Mouse (Mus musculus) liver, embryonic 12.5 days (tissue): Measurements from ENCODE around the gene Rassf8. TPM values are rescaled to one million over a fixed set of nuclear protein-coding genes. Genes with fewer than 3 reads are reported as not detected.
A peak's percentile ranks its signal among the peaks of the same experiment; 100 is the strongest.

Source experiments
- ATAC-seq: fragments of 200-750 bp; cut with Nextera tagmentation; 2 replicates; pipeline ENCODE4 v1.8.0; 2017; ENCODE audit warnings: moderate number of reproducible peaks, mild to moderate bottlenecking, moderate library complexity
- H3K27ac ChIP-seq: fragments of 300-500 bp; sonication (generic); 2 replicates; pipeline ENCODE4 v1.5.1; 2016; ENCODE audit warnings: mild to moderate bottlenecking
- H3K27me3 ChIP-seq: fragments of 300-500 bp; sonication (generic); replicated peaks from 2 replicates; pipeline ENCODE4 v1.6.1; 2016; ENCODE audit warnings: mild to moderate bottlenecking, moderate library complexity
- H3K36me3 ChIP-seq: fragments of 300-500 bp; sonication (generic); 2 replicates; pipeline ENCODE4 v1.6.1; 2016; ENCODE audit warnings: mild to moderate bottlenecking, moderate library complexity
- H3K4me1 ChIP-seq: fragments of 300-500 bp; sonication (generic); 2 replicates; pipeline ENCODE4 v1.6.1; 2016
- H3K4me2 ChIP-seq: fragments of 300-500 bp; sonication (generic); 2 replicates; pipeline ENCODE4 v1.6.1; 2016; ENCODE audit warnings: mild to moderate bottlenecking, moderate library complexity
- H3K4me3 ChIP-seq: fragments of 300-500 bp; sonication (generic); 2 replicates; pipeline ENCODE4 v1.5.1; 2016; ENCODE audit warnings: mild to moderate bottlenecking, moderate library complexity
- H3K9ac ChIP-seq: fragments of 300-500 bp; sonication (generic); 2 replicates; pipeline ENCODE4 v1.6.1; 2016; ENCODE audit warnings: mild to moderate bottlenecking, moderate library complexity
- H3K9me3 ChIP-seq: fragments of 300-500 bp; sonication (generic); replicated peaks from 2 replicates; pipeline ENCODE4 v1.6.1; 2016; ENCODE audit warnings: mild to moderate bottlenecking, moderate library complexity
- WGBS: fragments of 180-500 bp; shearing (Covaris S2); methylation state at CpG from one replicate; pipeline ENCODE4 v1.1.7; 2016; ENCODE audit not compliant: insufficient replicate concordance; 5-methylcytosine and 5-hydroxymethylcytosine counted together
- polyA plus RNA-seq: library from polyadenylated mRNA; unstranded; fragments of >200 nt; fragmentation: Nextera tagmentation; extraction: Ambion mirVana; gene quantifications from 2 replicates; pipeline ENCODE4 v1.2.1, GENCODE M21; 2016

Rassf8 gene
- polyA plus RNA-seq, 1 experiment from 2014 or later = 1.2 TPM

DNA sequence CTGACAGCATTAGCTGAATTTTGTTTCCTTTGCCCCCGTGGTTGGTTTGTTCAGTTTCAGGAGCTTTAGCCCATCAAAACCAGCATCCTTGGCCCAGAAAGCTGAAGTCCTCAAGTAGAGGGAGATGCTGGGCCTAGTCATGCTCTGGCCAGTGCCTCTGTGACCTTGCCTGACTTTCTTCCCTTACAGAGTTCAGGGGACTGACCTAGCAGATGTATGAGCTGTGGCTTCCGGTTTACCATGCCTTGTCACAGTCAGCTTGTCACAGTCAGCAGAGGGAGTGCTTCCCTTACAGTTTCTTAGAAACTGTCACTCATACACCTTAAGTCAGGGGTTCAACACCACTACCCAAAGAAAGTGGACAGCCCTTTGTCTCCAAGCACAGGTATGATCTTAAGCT lies 113.8 kb downstream of the Rassf8 start:
- H3K9me3 ChIP-seq = no peaks in the 10 kb centered on the region
- H3K4me2 ChIP-seq = no peak overlapping the region
- no peak overlapping the region for H3K4me3 ChIP-seq
- H3K4me1 ChIP-seq = peaks cover 31% of the 10 kb centered on the region
- no peaks in the 10 kb centered on the region for H3K36me3 ChIP-seq
- no peak overlapping the region for H3K9ac ChIP-seq
- no peak for ATAC-seq
- H3K27ac ChIP-seq = no peak overlapping the region
- WGBS = 18% methylated on average over 2 of the region's 2 CpGs
- peaks cover 48% of the 10 kb centered on the region for H3K27me3 ChIP-seq

DNA sequence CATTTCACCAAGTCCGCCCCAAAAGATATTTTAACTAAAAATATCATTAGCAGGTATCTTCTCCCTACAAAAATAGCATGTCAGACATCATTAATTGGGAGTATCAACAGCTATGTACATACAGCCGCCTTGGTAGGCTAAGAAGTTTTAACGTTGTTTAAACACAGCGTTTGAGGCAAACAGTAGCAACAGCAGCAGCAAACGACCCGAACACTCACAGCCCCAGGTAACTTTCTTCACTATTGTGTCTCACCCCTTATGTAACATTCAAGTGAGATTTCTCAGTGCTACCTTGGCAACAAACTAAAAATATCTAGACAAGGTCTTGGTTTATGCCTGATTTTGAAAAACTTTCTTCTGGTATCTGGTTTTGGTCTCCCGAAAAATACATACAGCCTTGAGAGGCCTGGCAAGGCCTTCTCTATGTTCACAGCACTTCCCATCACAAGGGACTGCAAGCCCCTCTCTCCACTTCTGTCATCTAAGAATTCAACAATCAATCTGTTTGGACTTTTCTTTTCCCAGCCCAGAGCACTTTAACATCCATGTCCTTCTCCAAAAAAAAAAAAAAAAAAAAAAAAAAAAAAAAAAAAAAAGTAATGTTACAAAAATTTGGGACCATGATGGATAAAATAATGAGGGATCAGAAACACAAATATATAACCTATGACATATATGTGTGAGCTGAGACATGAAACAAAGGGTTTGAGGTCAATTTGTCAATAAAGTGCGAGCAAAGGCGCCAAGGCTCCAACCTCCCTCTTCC lies 115.1 kb downstream of the Rassf8 start:
- H3K4me2 ChIP-seq = no peak overlapping the region
- H3K9me3 ChIP-seq = no peaks in the 10 kb centered on the region
- no peak overlapping the region for H3K4me3 ChIP-seq
- H3K36me3 ChIP-seq = no peaks in the 10 kb centered on the region
- no peak for ATAC-seq
- H3K9ac ChIP-seq = no peak overlapping the region
- peaks cover 27% of the 10 kb centered on the region for H3K4me1 ChIP-seq
- no peak overlapping the region for H3K27ac ChIP-seq
- peaks cover 61% of the 10 kb centered on the region for H3K27me3 ChIP-seq
- WGBS = 68% methylated on average over 9 of the region's 9 CpGs

DNA sequence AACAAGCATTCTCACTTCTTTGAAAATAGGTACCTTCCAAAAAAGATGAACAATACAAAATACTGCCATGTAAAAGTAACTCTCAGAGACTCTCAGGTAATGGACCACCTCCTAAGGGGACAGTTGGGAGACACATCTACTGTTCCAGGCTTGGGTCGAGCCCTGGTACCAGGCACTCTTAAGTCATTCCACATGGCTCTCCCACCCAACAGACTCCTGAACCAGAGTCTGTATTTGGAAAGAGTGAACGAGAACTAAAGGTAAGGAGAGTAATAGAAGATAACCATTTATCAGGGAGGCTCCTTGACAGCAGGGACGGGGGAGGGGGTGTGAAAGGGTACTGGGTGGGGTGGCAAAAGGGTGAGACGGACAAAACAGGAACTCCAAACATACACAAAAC lies 115.8 kb downstream of the Rassf8 start:
- H3K27me3 ChIP-seq = peaks cover 68% of the 10 kb centered on the region
- peak overlapping the region; percentile 80 for H3K4me2 ChIP-seq
- no peaks in the 10 kb centered on the region for H3K9me3 ChIP-seq
- H3K36me3 ChIP-seq = no peaks in the 10 kb centered on the region
- H3K27ac ChIP-seq = no peak overlapping the region
- WGBS = 11% methylated on average over 4 of the region's 4 CpGs
- peak overlapping the region; percentile 54; the same call in 1 of the 2 replicates for H3K4me3 ChIP-seq
- H3K9ac ChIP-seq = no peak overlapping the region
- no peak for ATAC-seq
- H3K4me1 ChIP-seq = peaks cover 27% of the 10 kb centered on the region

DNA sequence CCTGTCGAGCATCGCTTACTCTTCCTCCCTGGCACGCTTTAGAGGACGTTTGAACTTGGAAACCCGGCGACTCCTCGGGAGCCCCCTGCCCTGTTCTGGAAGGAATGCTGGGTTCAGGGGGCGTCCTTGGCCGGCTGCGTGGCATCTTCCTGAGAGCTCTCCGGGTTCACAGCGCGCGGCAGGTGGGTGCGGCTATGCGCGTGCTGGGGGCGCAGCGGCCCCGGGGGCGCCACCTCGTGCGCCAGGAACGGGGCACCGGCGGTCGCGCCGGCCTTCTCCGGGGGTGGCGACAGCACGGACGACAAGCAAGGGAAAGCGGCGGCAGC lies 116.2 kb downstream of the Rassf8 start:
- no peak overlapping the region for H3K27ac ChIP-seq
- peaks cover 27% of the 10 kb centered on the region for H3K4me1 ChIP-seq
- peak overlapping the region; percentile 54 for H3K4me3 ChIP-seq
- no peak overlapping the region for H3K9ac ChIP-seq
- peaks cover 71% of the 10 kb centered on the region for H3K27me3 ChIP-seq
- ATAC-seq = no peak
- no peaks in the 10 kb centered on the region for H3K9me3 ChIP-seq
- peak overlapping the region; percentile 80 for H3K4me2 ChIP-seq
- 4% methylated on average over 35 of the region's 35 CpGs for WGBS
- no peaks in the 10 kb centered on the region for H3K36me3 ChIP-seq

DNA sequence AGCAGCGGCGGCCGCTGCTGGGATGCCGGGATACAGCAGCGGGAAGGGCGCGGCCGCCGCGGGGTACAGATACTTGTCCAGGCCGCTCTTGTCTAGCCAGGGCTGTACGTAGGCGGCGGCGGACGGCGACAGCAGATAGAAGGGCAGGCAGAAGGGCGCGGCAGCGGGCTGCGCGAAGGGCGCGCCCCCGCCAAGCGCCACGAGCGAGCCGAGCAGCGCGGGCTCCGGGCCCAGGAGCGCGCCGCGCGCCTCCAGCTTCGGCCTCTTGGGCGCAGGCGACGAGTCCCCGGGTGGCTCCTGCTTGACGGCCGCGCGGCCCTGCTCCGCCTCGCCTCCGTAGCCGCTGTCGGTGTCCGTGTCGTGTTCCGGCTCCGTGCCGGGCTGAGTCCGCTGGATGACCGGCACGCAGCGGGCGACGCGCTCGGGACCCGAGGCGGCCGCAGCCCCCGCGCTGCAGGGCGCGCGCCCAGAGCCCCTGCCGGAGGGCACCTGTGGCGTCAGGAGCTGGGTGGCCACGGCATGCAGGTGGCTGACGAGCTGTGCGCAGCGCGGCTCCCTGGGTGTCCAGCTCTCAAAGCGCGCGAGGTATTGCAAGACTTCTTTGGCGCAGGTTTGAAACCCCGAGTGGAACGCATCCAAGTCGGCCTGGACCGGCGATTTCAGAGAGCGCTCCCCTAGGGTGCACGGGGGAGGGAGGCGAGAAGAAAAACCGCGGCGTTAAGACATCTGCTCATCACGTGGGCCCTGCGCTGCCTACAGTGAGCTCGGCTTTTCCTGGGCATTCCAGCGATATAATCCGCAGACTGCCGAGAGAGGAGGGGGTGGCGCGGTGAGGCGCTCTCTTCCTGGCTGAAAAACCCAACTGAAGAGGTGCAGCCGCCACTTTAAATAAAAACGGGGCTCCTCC lies 116.8 kb downstream of the Rassf8 start:
- Histone ChIP-seq H3K27me3 (peaks cover 77% of the 10 kb centered on the region), H3K4me2 (peak overlapping the region; percentile 80), H3K4me3 (peak overlapping the region; percentile 54), H3K9me3 (no peaks in the 10 kb centered on the region), H3K27ac (no peak overlapping the region), H3K9ac (0 out of 2 replicates have a peak overlapping the region, but pooled peaks have one; percentile 27), H3K36me3 (no peaks in the 10 kb centered on the region), H3K4me1 (peaks cover 27% of the 10 kb centered on the region)
- ATAC-seq = peak; percentile 54
- WGBS = under 1% methylated on average over 102 of the region's 105 CpGs

DNA sequence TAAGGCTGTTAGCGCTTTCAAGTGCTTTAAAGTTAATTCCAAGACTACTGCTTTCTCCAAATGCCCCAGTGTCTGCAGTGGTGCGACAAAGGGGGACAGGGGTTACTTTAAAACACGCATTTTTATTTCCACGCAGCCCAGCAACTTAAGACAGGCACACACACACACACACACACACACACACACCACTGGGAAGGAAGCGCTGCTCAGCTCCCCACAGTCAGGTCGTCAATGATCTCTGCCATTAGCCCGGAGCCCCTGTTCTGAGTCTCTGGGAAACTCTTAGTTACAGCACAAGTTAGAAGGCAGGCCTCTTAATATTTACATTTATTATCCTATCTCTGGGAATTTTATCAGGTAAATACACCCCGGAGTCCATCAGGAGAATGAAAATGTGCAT lies 117.6 kb downstream of the Rassf8 start:
- Histone ChIP-seq H3K4me2 (peak overlapping the region; percentile 80; the same call in 1 of the 2 replicates), H3K27me3 (peaks cover 86% of the 10 kb centered on the region), H3K36me3 (no peaks in the 10 kb centered on the region), H3K4me3 (peak overlapping the region; percentile 54; the same call in 1 of the 2 replicates), H3K27ac (no peak overlapping the region), H3K9ac (no peak overlapping the region), H3K4me1 (peaks cover 27% of the 10 kb centered on the region), H3K9me3 (no peaks in the 10 kb centered on the region)
- 3% methylated on average over 8 of the region's 8 CpGs for WGBS
- no peak for ATAC-seq

DNA sequence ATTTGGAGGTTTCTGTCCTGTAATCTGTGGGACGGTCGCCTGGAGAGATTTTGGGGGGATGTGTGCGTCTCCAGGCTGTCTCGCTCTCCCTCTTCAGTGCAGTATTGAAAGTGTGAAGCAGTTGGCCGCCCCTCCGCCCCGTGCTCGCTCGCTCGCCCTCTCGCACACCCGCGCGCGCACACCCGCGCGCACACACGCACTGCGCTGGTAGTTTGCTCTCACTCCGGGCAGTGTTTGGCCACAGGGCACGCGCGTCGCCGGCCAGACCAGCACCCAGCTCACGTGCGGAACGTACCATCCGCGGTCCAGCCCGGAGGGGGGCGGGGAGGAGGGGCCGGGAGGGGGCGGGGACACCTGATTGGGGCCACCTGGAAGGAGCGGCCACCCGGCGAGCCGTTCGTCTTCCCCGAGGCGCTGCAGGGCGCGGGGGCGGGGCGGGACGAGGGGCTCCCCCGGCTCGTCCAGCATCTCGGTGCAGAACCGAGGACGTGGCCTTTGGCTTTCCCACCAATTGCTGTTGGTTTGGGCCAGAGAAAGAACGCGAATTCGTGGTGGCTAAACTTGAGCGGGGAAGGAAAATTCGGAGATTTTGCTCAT lies 118.8 kb downstream of the Rassf8 start, which contains the start of gene Bhlhe41:
Gene Bhlhe41, minus strand, starts transcription at position 270 of the 597 bp plus-strand sequence.
- Histone ChIP-seq H3K36me3 (no peaks in the 10 kb centered on the region), H3K4me2 (peak within 1 kb of the TSS; percentile 66), H3K4me3 (peak within 1 kb of the TSS; percentile 50), H3K27me3 (peaks cover 96% of the 10 kb centered on the region), H3K9ac (peak within 1 kb of the TSS; percentile 12; the same call in 1 of the 2 replicates), H3K9me3 (no peaks in the 10 kb centered on the region), H3K4me1 (peaks cover 27% of the 10 kb centered on the region), H3K27ac (no peak within 1 kb of the TSS)
- ATAC-seq = peak; percentile 35; the same call in 1 of the 2 replicates
- under 1% methylated on average over 55 of the region's 57 CpGs for WGBS

DNA sequence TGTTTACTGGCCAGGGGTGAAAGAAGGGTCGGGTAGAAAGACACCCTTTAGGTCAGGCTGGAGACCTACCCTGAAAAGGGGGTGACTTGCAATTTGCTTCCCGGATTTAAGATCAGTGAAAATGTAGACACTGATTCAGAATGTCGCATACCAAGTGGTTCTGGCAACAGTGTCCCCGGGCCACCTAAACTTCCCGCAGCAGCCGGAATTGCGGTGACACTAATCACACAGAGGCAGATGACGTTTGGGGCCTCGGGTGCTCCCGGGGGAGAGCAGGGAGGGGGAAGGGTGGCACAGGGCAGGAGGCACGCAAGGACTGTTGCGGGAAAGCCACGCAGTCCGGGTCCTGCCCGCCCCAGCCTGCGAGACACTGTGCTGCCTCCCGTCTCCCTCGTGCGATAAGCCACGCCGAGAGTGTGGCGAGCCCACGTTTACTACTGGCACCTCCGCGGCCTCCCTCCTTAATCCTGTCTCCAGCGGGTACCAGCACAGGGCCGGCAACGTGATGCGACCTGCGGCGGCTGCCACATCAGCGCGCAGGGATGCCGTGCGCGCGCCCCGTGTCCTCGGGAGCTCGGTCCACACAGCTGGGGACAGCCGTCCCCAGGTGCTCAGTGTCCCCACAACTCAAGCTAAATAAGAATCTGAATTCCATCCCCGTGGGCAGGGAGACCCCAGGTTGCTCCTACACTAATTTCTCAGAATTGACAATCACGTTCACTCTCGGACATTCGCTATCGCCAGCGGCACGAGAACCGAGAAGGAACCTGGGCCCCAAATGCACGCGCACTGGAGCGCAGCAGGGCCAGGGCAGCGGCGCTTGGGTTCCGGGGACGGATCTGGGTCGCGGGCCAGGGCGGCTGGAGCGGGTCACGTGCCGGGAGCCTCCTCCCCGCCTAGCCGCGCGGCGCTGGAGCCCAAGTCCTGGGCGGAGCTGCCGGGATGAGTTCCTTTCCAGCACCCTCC lies 119.6 kb downstream of the Rassf8 start:
- Histone ChIP-seq H3K9ac (peak overlapping the region; percentile 12; the same call in 1 of the 2 replicates), H3K4me2 (peak overlapping the region; percentile 66), H3K4me1 (peaks cover 27% of the 10 kb centered on the region), H3K36me3 (no peaks in the 10 kb centered on the region), H3K4me3 (peak overlapping the region; percentile 50), H3K27ac (no peak overlapping the region), H3K9me3 (no peaks in the 10 kb centered on the region), H3K27me3 (peaks cover 94% of the 10 kb centered on the region)
- 0 out of 2 replicates have a peak, but pooled peaks have one; percentile 8 for ATAC-seq
- WGBS = under 1% methylated on average over 69 of the region's 69 CpGs

DNA sequence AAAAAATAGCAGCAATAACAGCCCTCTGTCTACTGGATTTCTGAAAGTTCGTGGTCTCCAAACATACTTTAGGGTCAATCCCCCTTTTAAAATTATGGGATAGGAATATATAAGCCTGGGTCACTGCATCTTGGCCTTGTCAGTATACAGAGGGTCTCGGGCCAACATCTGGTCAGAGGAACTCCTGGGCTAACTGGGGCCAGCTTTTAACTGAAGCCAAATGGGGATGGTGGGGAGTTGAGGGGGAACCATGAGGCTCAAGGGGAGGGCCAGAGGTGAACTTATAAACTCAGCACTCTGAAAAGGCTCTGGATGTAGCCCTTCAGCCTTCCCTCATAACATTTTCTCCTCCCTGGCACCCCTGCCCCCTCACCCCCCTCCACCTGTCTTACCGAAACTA lies 120.6 kb downstream of the Rassf8 start:
- Histone ChIP-seq H3K9me3 (no peaks in the 10 kb centered on the region), H3K27me3 (peaks cover 91% of the 10 kb centered on the region), H3K27ac (no peak overlapping the region), H3K9ac (no peak overlapping the region), H3K36me3 (no peaks in the 10 kb centered on the region), H3K4me3 (no peak overlapping the region), H3K4me2 (no peak overlapping the region), H3K4me1 (peaks cover 27% of the 10 kb centered on the region)
- WGBS = 49% methylated on average over 3 of the region's 3 CpGs
- ATAC-seq = no peak
